Mouse (Mus musculus): ENCODE measurements at regions not wholly inside any gene's neighbourhood (a gene's known extent, or its start where the extent isn't known, plus 50 kb on each side); places are given as distances from the start of the nearest gene placed in this dataset.

DNA sequence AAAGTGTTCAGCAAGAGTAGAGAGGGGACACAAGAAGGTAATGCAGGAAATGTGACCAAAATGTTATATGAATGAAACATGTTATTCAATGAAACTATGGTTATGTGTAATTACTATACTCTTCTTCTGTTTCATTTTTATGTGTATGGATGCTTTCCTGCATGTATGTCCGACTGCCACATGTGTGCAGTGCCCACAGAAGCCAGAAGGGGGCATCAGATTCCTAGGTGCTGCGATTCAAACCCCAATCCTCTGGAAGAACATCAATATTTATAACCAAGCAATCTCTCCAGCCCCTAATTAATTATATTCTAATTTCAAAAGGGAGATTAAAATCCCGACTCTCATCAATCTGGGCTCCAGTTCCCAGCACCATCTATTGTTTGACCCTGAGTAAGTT lies 78.7 kb upstream of the Rbbp6 start:
- no peak for TF ChIP-seq POLR2A (IDR thresholded peaks at IDR 0.05; ENCODE audit: insufficient read depth, low read depth, low read length)
- no peak for TF ChIP-seq CTCF (IDR thresholded peaks at IDR 0.05; ENCODE audit: insufficient read depth, low read depth, low read length)

All from olfactory bulb, adult 2 months (tissue).